Mouse (Mus musculus): ENCODE measurements around the gene Man1c1.

The Man1c1 gene

DNA sequence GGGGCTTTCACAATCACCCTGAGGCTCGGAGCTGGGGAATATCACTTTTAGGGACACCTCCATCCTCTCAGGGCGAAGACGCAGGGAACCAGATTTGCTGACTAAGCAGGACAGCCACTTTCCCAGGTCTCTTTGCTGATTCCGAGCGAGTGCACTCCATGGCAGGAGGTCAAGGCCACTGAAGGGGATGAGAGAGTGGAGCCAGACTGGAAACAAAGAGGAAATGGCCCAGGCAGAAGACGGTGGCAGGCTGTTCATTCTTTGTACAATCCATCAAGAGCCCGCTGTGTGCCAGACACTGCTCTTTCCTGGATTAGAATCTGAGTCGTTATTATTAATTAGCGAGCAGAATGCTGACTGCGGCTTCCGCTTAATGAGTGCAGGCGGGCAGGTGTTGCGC, 70.1 kb downstream of the Man1c1 start:
- DNase-seq: peak in 1 of 2 experiments; percentile 49

DNA sequence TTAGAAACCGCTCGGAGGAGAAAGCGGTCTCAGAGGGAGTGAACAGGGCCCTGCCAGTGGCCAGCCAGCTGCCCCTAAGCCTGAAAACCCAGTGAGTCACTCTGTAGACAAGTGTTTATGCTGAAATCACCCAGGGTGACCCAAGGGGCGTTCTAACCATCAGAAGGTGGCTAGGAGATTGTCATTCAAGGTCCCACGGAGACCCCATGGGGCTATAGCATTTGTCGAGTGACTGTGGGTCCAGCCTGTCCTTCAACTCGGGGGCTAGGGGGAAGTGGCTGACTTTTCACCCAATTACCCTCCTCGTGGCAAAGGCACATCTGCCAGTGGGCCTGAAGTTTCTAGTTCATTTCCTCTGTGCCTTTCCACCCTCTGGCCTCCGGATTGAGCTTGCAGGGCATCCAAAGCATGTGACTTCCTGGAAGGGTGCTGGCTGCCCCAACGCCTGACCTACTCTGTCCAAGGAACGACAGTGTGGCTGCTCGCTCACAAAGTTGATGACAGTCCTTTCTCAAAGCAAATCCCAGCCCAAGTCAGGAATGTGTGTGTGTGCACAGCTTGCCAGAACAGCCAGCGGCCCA, 71.9 kb downstream of the Man1c1 start:
- DNase-seq: peak; percentile 67 to 80

DNA sequence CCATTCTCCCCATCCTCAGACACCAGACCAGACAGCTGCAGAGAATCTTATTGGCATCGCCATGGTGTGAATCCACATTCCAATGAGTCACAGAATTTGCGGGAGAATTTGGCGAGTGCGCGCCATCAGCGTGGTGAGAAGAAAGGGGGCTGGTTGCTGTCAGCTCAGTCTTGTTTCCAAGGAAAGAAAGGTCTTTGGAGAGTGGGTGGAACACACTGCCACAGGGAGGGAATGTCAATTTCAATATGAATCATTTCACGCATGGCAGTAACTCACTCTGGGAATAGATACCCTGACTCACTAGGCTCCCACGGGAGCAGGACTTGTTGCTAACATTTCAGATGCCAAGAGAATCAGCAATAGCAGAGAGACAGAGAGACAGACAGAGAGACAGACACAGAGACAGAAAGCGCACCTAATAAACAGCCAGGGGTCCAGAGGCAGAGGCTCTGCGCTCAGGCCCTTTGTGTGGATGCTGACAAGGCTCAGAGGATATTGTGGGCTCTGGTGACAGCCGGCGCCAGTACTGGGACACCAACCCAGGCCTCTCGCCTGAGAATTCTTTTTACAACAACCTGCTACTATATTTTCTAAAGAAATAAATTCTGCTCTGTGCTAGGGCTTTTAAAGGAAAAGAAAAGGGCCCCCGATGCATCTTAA, 72.5 kb downstream of the Man1c1 start:
- no peak for DNase-seq

DNA sequence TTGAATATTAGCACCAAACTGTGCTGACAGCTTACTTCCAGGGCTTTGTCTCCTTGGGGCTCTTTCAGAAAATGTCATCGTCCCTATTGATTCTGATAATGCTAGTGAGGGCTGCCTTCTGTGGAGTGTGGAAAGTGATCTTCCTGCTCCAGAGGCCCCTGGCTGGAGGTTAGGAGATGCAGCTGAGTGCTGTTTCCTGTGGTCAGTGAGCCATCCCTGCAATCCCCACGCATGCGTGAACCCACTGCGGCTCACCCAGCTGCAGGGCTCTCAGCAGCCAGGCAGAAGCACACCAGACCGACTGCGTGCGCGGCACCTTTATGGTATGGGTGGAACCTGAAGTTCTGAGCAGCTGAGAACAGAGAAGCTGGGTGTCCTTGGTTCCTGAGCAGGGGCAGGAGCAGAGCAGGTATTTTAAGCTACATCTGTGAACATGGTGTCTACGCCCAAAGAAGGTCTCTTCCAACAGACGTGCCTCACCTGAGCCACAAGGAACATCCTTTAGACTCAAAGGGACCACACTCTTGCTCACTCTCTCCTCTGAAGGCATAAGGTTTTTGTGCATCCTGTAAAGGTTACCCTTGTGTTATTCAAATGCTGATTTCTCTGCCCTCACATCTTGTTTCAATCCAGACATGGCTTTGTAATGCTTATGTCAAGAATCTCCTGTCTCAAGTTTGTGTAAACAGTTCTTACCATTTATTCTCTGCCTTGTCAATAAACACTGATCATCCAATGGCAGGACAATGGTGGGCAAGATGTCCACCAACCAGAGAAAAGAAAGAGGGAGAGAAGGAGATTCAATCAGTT, 75.3 kb downstream of the Man1c1 start:
- DNase-seq: peak; percentile 60 to 66

DNA sequence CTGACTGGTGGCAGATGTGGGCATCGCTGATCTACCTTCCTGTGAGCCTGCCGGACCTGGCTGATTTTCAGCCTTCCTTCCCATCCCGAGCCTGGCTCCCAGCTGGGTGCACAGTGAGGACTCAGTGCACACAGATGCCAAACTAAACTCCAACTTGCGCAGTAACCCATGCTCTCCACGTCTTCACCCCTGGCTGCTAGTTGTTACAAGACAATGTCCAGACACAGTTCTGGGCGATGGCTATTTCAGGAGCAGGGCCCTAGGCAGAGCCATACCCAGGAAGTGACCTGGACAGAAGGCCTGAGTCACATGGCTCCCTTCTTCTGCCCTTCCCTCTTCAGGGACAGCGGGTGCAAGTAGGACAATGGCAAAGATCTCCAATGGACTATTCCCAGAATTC, 76.0 kb downstream of the Man1c1 start:
- DNase-seq: no peak

DNA sequence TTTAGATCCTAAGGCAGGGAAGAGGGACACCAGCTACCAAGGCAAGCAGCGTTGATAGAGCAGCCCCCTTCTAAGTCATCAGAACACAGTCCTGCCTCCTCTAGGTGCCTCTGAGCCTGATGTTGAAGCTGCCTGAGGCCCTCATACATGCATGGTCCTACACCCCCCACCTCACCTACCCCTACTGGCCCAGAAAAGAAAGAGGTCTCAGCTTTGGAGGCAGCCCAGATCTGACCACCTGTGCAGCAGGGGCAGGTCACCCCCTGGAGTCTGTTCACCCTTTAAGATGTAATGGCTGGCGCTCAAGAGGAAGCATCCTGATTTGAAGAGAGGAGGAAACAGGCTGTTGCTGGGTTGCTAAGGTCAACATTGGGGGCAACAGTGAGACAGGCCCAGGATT, 77.2 kb downstream of the Man1c1 start:
- DNase-seq: no peak

DNA sequence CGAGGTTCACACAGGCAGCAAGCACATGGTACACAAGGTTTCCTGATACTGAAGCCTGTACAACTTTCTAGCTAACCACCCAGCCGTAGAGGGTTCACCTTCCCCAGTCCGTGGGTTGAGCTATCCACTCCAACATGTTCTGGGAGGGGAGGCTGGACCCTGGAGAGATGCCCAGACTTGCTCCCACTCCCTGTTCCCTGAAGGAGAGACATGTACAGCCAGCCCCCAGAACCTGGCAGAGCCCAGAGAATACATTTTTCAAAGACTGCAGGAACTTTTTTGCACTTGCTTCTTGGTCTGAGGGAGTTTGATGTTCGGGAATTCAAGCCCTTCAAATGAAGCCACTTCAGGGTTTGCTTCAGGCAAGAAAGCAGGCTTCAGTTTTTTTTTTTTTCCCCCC, 77.7 kb downstream of the Man1c1 start:
- DNase-seq: peak in 1 of 2 experiments; percentile 36

DNA sequence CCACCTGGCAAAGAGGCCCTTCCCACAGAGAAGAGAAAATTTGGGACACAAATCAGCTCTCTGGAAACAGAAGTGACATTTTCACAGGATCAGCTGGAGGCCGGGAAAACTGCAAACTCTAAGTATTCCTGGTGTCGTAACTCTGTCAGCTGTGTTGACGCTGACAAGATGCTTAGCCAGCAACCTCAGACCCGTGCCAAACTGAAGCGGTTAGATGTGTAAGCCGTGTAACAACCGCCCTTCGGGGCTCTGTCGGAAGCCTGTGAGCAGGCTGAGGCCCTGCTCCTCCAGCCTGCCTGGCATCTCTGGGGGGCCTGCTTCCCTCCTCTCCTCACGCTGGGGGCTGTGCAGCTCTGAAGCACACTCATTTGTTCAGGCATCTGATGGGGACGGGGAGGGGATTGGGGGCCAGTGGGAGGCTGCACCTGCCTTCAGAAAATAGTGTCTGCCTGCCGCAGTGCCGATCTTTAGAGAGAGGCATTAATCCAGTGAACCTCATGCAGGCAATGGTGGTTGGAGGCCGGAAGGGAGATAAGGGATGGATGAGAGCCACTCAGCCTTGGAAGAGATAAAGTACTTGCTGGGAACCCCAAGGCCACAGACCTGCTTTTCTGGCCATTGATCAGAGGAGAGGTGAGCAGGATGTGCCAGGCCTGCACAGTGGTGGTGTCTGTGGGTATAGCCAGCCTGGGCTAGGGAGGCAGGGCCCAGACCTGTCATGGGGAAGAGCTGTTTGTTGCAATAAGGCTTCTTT, 79.8 kb downstream of the Man1c1 start:
- peak; percentile 71 to 78 for DNase-seq

DNA sequence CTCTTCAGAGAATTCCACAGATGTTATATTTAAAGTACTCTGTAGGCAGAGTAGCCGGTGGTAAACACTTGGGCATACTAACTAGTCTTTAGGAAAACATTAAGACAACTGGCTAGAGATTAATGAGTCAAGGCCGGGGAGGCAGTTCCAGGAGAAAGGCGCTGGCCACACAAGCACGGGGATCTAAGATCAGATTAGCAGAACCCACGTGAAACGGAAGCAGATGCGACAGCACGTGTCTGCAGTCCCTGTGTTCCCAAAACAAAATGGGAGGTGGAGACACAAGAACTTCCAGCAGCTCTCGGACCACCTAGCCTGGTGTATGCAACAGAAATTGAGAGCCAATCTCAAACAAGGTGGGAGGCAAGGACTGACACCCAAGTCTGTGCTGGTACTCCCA, 82.4 kb downstream of the Man1c1 start:
- no peak for DNase-seq

DNA sequence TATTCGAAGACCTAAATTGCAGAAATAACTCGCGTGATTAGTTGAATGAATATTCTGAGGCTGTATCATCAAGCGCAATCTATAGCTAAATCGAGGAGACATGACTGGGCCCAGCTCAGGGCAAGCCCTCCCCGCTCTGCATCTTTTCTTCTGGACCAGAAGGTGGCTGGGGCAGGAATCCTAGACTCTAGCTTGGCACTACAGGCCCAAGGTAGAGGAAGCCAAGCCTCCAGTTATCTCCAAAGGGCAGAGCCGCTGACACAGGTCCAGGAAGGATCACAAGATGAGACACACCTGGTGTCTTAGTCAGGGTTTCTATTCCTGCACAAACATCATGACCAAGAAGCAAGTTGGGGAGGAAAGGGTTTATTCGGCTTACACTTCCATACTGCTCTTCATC, 83.8 kb downstream of the Man1c1 start:
- no peak for DNase-seq

DNA sequence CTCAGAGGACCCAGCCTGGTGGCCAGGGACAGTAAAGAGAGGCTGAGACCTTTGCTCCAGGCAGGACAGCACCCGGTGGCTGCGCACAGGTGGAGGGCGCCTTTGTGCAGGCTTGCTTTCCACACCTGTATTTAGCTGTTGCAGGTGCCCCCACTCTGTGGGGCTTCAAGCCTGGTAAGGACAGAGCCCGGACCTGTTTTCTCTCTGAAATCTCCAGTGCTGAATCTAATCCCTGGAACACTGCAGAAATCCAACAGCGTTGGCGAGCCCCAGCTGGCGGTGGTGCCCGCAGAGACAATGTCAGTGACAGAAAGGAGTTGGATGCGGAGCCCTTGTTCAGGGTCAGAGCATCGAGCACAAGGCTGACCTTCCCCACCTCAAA, 84.6 kb downstream of the Man1c1 start:
- DNase-seq: no peak

DNA sequence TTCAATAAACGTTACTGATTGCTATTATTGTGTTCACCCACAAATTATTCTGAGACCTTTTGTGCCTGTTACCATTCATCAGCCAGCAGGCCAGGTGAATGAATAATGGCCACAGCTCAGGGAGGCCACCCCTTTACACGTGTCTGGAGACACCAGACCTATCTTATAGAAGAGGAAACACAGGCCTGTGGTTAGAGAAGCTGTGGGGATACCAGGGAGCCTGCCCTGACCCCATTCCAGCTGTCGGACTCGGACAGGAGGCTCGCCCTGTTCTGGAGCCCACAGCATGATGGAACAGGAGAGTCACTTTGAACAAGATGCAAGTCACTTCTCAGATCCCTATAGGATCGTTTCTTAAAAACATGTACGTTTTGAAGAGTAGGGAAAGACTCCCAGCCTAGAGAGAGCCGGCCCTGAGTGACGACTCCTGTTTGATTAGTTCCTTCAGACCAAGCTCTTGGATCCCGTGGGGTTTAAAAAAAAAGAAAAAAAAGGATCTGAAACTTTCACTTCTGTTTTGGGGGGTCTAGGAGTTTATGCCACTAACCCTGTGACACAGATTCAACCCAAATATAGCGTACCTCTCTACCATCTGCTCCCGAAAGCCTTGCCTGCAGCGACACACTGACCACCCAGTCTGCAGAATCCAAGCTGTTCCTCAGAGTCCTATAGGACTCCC, 85.1 kb downstream of the Man1c1 start:
- no peak for DNase-seq

DNA sequence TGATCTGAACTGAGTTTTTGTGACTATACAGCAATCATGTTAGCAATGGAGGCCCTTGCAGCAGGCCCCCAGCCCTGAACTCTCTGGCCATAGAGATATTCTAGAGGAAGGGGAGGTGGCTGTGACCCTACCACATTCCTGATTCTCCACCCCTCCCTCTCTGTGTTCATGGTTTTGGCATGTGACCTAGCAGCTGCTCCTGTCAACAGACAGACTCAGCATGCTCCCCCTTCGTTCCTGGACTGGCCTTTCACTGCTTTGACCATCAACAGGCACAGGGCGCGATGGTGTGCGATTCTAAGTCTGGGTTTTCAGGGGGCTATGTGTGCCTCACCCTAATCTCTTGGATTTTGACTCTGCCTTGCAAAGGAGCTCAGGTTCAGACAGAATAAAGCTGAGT, 86.3 kb downstream of the Man1c1 start:
- no peak for DNase-seq

DNA sequence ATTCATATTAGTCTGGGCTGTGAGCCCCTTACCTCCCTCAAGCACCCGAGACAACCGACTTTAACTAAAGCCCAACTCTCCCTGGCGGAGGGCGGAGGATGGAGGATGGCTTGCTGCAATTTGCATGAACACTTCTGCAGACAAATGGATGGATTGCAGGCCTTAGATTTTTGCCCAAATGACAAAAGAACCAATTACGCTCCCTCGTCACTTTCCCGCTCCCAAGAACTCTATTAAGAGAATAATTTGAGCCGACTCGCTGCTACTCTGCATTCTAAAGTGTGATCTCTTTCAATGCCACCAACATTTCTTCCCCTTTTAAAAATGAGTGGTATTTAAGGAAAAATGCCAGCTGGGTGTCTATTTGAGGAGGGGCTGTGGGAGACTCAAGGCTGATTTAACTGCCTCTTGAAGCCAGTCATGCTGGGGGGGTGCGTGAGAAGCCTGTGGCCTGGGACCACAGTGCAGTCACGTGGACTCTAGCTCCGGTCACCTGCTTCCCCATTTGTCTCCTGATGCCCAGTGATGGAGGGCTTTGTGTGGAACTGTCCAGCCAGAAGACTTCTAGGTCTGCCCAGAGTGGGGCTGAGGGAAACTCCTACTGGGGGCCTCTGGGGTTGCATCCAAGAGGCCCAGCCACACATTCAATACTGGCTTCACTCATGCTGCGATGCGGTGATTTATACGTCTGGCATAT, 88.0 kb downstream of the Man1c1 start:
- no peak for DNase-seq

DNA sequence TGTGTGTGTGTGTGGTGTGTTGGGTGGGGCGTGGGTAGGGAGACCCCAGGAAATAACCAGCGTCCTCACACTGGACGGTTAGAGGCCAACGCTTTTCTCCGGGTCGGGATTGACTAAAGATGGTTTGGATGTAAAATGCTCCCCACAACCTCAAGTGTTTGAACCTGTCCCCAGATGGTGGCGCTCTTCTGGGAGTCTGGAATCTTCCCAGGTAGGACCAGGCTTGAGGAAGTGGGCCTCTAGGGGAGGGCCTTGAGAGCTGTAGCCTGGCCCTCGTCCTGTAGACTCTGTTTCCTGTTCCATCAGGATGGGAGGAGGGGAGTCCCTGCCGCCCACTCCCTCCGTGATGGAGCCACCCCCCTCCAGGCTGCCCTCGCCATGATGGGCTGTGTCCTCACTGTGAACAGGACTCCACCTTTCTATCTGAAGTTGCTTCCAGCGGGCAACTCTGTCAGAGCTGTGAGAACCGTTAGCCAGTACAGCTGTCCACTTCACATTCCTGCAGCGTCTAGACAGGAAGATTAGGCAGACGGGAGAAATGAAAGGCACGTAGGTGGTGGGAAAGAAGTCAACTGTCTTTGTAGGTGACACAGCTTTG, 91.9 kb downstream of the Man1c1 start:
- DNase-seq: peak in 1 of 2 experiments; percentile 51

DNA sequence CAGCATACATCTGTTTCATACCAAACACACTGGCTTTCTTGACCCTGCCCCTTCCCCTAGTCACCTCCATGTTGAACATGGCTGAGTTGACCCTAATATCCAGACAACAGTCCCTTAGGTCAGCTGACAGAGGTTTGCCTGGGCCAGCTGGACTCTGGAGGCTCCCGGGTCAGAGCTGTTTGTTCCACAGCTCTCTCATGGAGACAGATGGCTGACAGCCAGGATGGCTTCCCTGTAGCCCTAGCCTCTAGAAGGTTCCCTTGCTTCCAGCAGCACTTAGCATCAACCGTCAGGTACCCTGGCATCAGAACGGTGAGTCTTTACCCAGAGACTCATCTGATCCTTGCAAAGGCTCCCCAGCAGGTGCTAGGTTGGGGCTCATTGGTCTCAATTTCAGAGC, 93.5 kb downstream of the Man1c1 start:
- DNase-seq: no peak

DNA sequence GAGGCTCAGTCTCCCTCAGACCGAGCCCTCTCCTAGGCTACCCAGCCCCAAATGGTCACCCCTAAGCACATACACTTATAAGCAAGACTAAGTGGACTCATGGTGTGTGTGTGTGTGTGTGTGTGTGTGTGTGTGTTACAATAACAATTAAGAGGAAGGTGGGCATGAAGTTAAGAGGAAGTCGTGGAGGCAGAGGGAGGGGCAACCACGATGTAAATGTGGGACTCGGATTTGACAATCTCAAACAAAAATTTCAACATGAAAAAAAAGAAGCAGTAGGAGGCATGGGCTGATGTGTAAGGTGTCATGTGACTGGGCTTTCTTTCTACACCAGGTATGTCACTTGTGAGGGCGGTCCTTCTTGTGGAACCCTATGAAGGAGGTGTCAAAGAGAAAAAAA, 96.4 kb downstream of the Man1c1 start:
- DNase-seq: no peak

DNA sequence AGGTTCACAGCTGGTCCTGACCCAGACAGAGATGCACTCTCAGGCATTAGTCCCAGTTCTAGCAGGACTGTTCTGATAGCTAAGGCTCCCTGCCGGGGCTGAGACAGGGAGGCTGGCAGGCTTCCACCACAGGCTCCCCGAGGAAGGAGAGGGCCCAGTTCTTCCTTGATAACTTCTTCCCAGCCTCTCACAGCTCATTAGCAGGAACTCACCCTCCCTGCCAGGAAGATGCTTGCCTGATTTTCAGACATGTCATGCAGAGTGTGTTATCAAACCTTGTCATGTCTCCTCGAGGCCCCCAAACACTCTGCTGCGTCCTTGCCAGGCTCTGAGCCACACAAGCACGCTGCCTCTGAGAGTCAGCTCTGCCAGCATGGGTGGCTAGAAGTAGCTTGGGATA, 98.0 kb downstream of the Man1c1 start:
- peak; percentile 43 to 44 for DNase-seq

DNA sequence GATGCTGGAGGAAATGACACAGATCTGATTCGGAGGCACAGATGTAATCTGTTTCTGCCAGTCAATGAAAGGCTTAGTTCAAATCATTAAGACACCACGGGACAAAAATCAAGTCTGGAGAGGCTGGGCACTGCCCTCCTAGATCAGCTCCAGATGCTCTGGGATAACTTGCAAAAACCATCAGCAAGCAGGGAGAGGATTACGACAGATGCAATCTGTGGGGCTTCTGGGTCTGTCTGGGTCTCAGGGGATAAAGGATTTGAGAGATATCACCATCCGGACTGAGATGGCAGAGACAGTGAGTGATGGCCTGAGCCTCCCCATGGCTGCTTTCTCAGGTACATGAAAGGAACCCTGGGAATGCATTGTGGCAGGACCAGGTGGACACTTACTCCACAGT, 99.6 kb downstream of the Man1c1 start:
- DNase-seq: no peak

DNA sequence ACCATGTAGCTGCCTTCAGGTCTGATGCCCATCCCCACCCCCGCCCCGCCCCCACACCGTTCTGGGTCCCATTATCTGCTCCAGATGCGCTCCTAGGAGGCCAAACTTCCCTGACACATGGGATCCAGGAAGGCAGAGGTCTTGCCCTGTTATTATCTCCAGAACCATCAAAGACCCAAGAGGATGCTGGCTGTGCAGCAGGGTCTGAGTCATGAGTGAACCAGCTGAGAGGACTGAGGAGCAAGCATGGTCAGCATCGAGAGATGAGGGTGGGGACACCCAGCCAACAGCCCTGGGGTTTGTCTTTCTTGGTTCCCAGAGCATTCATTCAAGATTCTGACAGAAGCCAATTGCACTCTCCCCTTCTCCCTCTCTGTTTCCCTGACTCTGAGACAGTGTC, 100.5 kb downstream of the Man1c1 start:
- DNase-seq: no peak

DNA sequence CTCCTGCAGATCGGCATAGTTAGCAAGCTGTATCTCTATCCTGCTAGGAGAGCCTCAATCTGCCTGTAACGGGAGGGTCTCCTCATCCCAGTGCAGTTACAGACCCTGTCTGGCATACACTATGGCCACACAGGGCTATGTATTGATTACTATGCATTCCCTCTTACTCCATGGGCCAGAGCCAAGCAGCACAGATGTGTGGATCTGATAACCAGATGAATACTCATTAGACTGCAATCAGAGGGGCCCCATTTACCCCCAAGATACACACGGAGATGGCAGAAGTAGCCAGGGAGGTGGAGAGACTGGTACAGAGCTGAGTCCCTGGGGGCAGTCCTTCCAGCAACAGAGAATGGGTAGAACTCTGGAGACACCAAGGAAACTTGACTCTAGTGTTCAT, 101.5 kb downstream of the Man1c1 start:
- DNase-seq: no peak

DNA sequence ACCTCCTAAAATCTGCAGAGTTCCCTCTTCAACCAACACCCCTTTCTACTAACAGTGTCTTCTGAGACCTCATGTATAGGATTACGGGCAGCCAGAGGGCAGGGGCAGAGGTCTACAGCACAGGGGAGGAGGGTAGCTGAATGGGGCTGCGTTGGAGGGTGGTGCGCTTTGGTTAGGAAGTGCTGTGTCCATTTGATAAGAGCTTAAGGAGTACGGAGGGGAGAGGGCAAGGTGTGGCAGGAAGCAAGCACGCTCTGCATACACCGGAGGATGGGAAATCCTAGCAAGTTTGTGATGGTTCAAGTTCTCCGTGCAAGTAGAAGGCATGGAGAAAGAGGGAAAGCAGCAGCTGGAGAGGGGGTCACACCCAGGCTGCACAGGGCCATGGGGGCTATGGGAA, 102.1 kb downstream of the Man1c1 start:
- DNase-seq: no peak

All from kidney, postnatal 4 days (tissue).